Mouse (Mus musculus) lung, adult 2 months (tissue): ENCODE data around the gene Cyp2u1.

Source experiments
- CTCF ChIP-seq: fragments of 200-500 bp; IDR thresholded peaks from 2 replicates; pipeline ENCODE4 v1.5.1; 2011; ENCODE audit warnings: mild to moderate bottlenecking, low read length, control low read depth; ENCODE audit not compliant: insufficient read depth
- POLR2A ChIP-seq: fragments of 200-500 bp; IDR thresholded peaks from 2 replicates; pipeline ENCODE4 v1.6.1; 2011; ENCODE audit warnings: low read depth, mild to moderate bottlenecking, control low read depth, low read length, borderline replicate concordance; ENCODE audit errors: extremely low read depth

- TF ChIP-seq CTCF (no peak), POLR2A (no peak)
These were observed 37.5 kb downstream of the Cyp2u1 start for GRCm38 (mm10) chr3:131265516-131265915.
